Mouse (Mus musculus): ENCODE measurements at regions not wholly inside any gene's neighbourhood (a gene's known extent, or its start where the extent isn't known, plus 50 kb on each side); places are given as distances from the start of the nearest gene placed in this dataset.

- no peak for TF ChIP-seq GATA1 (IDR thresholded peaks at IDR 0.05; ENCODE audit: borderline replicate concordance, low read length)
- no peak for TF ChIP-seq FLI1 (IDR thresholded peaks at IDR 0.05; ENCODE audit: low read length)
Observed at GRCm38 (mm10) chr11:6964524-6964923, 98.8 kb upstream of the Adcy1 start.

Data from megakaryocyte, embryonic 14.5 days (primary cell).